Comparison of ENCODE assay signal across 16 mouse cellular contexts in the genomic region with DNA sequence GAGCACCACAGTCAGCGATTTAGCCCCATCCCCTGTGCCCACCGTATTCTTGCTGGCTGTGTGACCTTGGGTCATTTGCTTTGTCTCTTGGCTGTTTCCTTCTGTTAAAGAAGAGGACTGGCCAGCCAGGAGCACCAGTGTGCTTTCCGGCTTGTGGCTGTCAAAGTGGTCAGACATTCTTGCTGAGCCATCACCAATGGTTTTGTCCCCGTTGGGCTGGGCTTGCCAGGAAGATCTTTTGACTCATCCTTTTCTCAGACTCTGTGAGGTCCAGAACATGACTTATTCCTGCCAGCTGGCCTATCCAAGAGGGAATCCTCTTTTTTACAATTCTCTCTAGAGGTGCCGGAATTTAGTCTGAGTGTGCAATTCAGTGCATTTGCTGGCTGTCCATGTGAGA. TPM values are rescaled to one million over a fixed set of nuclear protein-coding genes. Genes with fewer than 3 reads are reported as not detected.
DNase-seq lines count a peak whose midpoint lies in the region; ATAC-seq lines count a peak whose summit lies in the region.
"Had no signal": no experiment of that assay in that cellular context is flagged by ENCODE, and none has a peak within 500 bp of the region (broad histone marks: within the 10 kb centered on the region; RNA-seq: fewer than 3 reads in every experiment).

No protein-coding gene starts in this region.

- H3K4me1 ChIP-seq in heart, embryonic 10.5 days, result no peaks in the 10 kb centered on the region
- H3K4me1 ChIP-seq in liver, embryonic 11.5 days (replicated peaks; ENCODE audit: control insufficient read depth, insufficient read depth, low read length), result no peaks in the 10 kb centered on the region
- no peaks in the 10 kb centered on the region for H3K4me1 ChIP-seq in intestine, embryonic 15.5 days (replicated peaks)
- H3K4me1 ChIP-seq: forebrain, embryonic 13.5 days; lung, embryonic 15.5 days; midbrain, embryonic 12.5 days had no signal

- H3K79me2 ChIP-seq in macrophage (ENCODE audit: inconsistent target), result no peaks in the 10 kb centered on the region

- no peak overlapping the region for H3K9ac ChIP-seq in liver, embryonic 11.5 days (ENCODE audit: low read depth, low read length)
- H3K9ac ChIP-seq in intestine, embryonic 15.5 days, result no peak overlapping the region
- H3K9ac ChIP-seq: embryonic facial prominence, embryonic 15.5 days; forebrain, embryonic 13.5 days; heart, embryonic 13.5 days; lung, embryonic 15.5 days; midbrain, embryonic 12.5 days had no signal

- H3K4me2 ChIP-seq in liver, embryonic 11.5 days, result no peak overlapping the region
- H3K4me2 ChIP-seq in intestine, embryonic 15.5 days (replicated peaks), result no peak overlapping the region
- H3K4me2 ChIP-seq: embryonic facial prominence, embryonic 15.5 days; forebrain, embryonic 13.5 days; heart, embryonic 13.5 days; lung, embryonic 15.5 days; midbrain, embryonic 12.5 days had no signal

- no peaks in the 10 kb centered on the region for H3K9me3 ChIP-seq in heart, embryonic 10.5 days
- no peaks in the 10 kb centered on the region for H3K9me3 ChIP-seq in liver, embryonic 11.5 days (ENCODE audit: control insufficient read depth, low read length)
- H3K9me3 ChIP-seq in intestine, embryonic 15.5 days, result no peaks in the 10 kb centered on the region
- H3K9me3 ChIP-seq: embryonic facial prominence, embryonic 15.5 days; forebrain, embryonic 13.5 days; heart, embryonic 13.5 days; lung, embryonic 15.5 days; midbrain, embryonic 12.5 days had no signal

- no peak overlapping the region for H3K4me3 ChIP-seq in heart, embryonic 10.5 days
- no peak overlapping the region for H3K4me3 ChIP-seq in liver, embryonic 11.5 days (ENCODE audit: low read depth, low read length)
- no peak overlapping the region for H3K4me3 ChIP-seq in macrophage (ENCODE audit: inconsistent target)
- no peak overlapping the region for H3K4me3 ChIP-seq in intestine, embryonic 15.5 days (replicated peaks)
- H3K4me3 ChIP-seq: embryonic facial prominence, embryonic 15.5 days; forebrain, embryonic 13.5 days; heart, embryonic 13.5 days; lung, embryonic 15.5 days; midbrain, embryonic 12.5 days; myocyte had no signal

- H3K27ac ChIP-seq in heart, embryonic 10.5 days, result no peak overlapping the region
- H3K27ac ChIP-seq in liver, embryonic 11.5 days (ENCODE audit: low read depth, low read length), result no peak overlapping the region
- peak overlapping the region; percentile 87 for H3K27ac ChIP-seq in macrophage
- H3K27ac ChIP-seq in intestine, embryonic 15.5 days, result no peak overlapping the region
- H3K27ac ChIP-seq: embryonic facial prominence, embryonic 15.5 days; forebrain, embryonic 13.5 days; heart, embryonic 13.5 days; lung, embryonic 15.5 days; midbrain, embryonic 12.5 days had no signal

- peak; percentile 93 for DNase-seq in heart, adult 11 months
- no peak for DNase-seq in heart, embryonic 10.5 days (ENCODE audit: low spot score)
- peak; percentile 20 for DNase-seq in liver
- no peak for DNase-seq in liver, embryonic 11.5 days (ENCODE audit: low spot score)
- DNase-seq in brain, adult 2 months (ENCODE audit: low read depth, low spot score), result peak; percentile 33
- DNase-seq: cerebellum, adult 11-12 months; right cerebral cortex, postnatal 14 days had no signal

- H3K27me3 ChIP-seq in heart, embryonic 10.5 days (ENCODE audit: insufficient read depth, poor library complexity, severe bottlenecking), result no peaks in the 10 kb centered on the region
- no peaks in the 10 kb centered on the region for H3K27me3 ChIP-seq in liver, embryonic 11.5 days (replicated peaks; ENCODE audit: control insufficient read depth, insufficient read depth, low read length)
- H3K27me3 ChIP-seq in intestine, embryonic 15.5 days (replicated peaks), result no peaks in the 10 kb centered on the region
- H3K27me3 ChIP-seq: CH12.LX; embryonic facial prominence, embryonic 15.5 days; forebrain, embryonic 13.5 days; heart, embryonic 13.5 days; lung, embryonic 15.5 days; midbrain, embryonic 12.5 days had no signal

- H3K36me3 ChIP-seq in heart, embryonic 10.5 days, result no peaks in the 10 kb centered on the region
- H3K36me3 ChIP-seq in liver, embryonic 11.5 days (ENCODE audit: control insufficient read depth, insufficient read depth, low read length), result no peaks in the 10 kb centered on the region
- no peaks in the 10 kb centered on the region for H3K36me3 ChIP-seq in macrophage (ENCODE audit: inconsistent target)
- no peaks in the 10 kb centered on the region for H3K36me3 ChIP-seq in intestine, embryonic 15.5 days
- H3K36me3 ChIP-seq: embryonic facial prominence, embryonic 15.5 days; heart, embryonic 13.5 days; lung, embryonic 15.5 days; midbrain, embryonic 12.5 days had no signal

- no peak for ATAC-seq in liver, embryonic 11.5 days (replicated peaks; ENCODE audit: low FRiP score)
- no peak for ATAC-seq in intestine, embryonic 15.5 days
- ATAC-seq: forebrain, embryonic 13.5 days had no signal

- WGBS in heart, embryonic 10.5 days, result 79% methylated on average over 5 of the region's 5 CpGs
- WGBS in liver, embryonic 11.5 days, result 65% methylated on average over 5 of the region's 5 CpGs
- 20% methylated on average over 5 of the region's 5 CpGs for WGBS in macrophage (ENCODE audit: missing documents)
- 71% methylated on average over 5 of the region's 5 CpGs for WGBS in intestine, embryonic 15.5 days

RNA-seq across cellular contexts. Expression of a gene that starts 43.7 kb away (rescaled TPM):
- 8.5 and 9.4 TPM in 2 replicates for polyA plus RNA-seq in heart, embryonic 10.5 days (2016; fragmentation: Nextera tagmentation; extraction: Ambion mirVana)
- 10.6 and 11.1 TPM in 2 replicates for polyA plus RNA-seq in liver, embryonic 11.5 days (2014; fragmentation: Nextera tagmentation; extraction: Ambion mirVana)
- total RNA-seq in macrophage (2018; cell fraction: chromatin; rRNA removed), result 100 to 1,000 TPM in 22 of 26 experiments, 10 to 100 TPM in 4; 49.6 to 586 (median 135) TPM
- 100 to 1,000 TPM in 6 of 26 experiments, 10 to 100 TPM in 20; 20.7 to 221 (median 85.7) TPM for total RNA-seq in macrophage (2018; cell fraction: cytosol; rRNA removed)
- total RNA-seq in macrophage (2018; cell fraction: nucleus; rRNA removed), result 100 to 1,000 TPM in 23 of 26 experiments, 10 to 100 TPM in 3; 76.3 to 456 (median 155) TPM
- polyA plus RNA-seq in macrophage (2018), result 36.8 to 60.6 TPM (median 36.9 TPM) in 3 replicates
- 17.4 and 19.7 TPM in 2 replicates for polyA plus RNA-seq in intestine, embryonic 15.5 days (2015; fragmentation: Nextera tagmentation; extraction: Ambion mirVana)

Comparison
In these comparisons a context has a peak if more than half of its experiments do, and no peak if none do; other contexts are left out.
1. DNase-seq: peak in heart, adult 11 months (single experiment), liver (single experiment) and brain, adult 2 months (single experiment); none in heart, embryonic 10.5 days (single experiment) and liver, embryonic 11.5 days (single experiment).